Mouse (Mus musculus) liver, embryonic 15.5 days (tissue): ENCODE measurements around the gene Syt13. TPM values are rescaled to one million over a fixed set of nuclear protein-coding genes. Genes with fewer than 3 reads are reported as not detected.

Experiments
- ATAC-seq: fragments of 200-750 bp; cut with Nextera tagmentation; 2 replicates; pipeline ENCODE4 v1.8.0; 2017; ENCODE audit warnings: moderate number of reproducible peaks, mild to moderate bottlenecking, moderate library complexity; ENCODE audit not compliant: insufficient read depth
- H3K27ac ChIP-seq: fragments of 300-500 bp; sonication (generic); replicated peaks from 2 replicates; pipeline ENCODE4 v1.5.1; 2015; ENCODE audit warnings: mild to moderate bottlenecking, inconsistent platforms
- H3K27me3 ChIP-seq: fragments of 300-500 bp; sonication (generic); 2 replicates; pipeline ENCODE4 v1.6.1; 2015; ENCODE audit warnings: mild to moderate bottlenecking, inconsistent platforms
- H3K36me3 ChIP-seq: fragments of 300-500 bp; sonication (generic); replicated peaks from 2 replicates; pipeline ENCODE4 v1.6.1; 2015; ENCODE audit warnings: moderate library complexity, mild to moderate bottlenecking, inconsistent platforms
- H3K4me1 ChIP-seq: fragments of 300-500 bp; sonication (generic); replicated peaks from 2 replicates; pipeline ENCODE4 v1.6.1; 2015; ENCODE audit warnings: inconsistent platforms
- H3K4me2 ChIP-seq: fragments of 300-500 bp; sonication (generic); 2 replicates; pipeline ENCODE4 v1.6.1; 2015; ENCODE audit warnings: moderate library complexity, mild to moderate bottlenecking, inconsistent platforms
- H3K4me3 ChIP-seq: fragments of 300-500 bp; sonication (generic); replicated peaks from 2 replicates; pipeline ENCODE4 v1.5.1; 2015; ENCODE audit warnings: mild to moderate bottlenecking, inconsistent platforms
- H3K9ac ChIP-seq: fragments of 300-500 bp; sonication (generic); 2 replicates; pipeline ENCODE4 v1.6.1; 2015; ENCODE audit warnings: moderate library complexity, mild to moderate bottlenecking, inconsistent platforms
- H3K9me3 ChIP-seq: fragments of 300-500 bp; sonication (generic); replicated peaks from 2 replicates; pipeline ENCODE4 v1.6.1; 2016; ENCODE audit warnings: inconsistent platforms
- WGBS: fragments of 180-500 bp; shearing (Covaris S2); methylation state at CpG from one replicate; pipeline ENCODE4 v1.1.7; 2015; ENCODE audit warnings: mixed read lengths; ENCODE audit not compliant: insufficient replicate concordance; 5-methylcytosine and 5-hydroxymethylcytosine counted together
- polyA plus RNA-seq: library from polyadenylated mRNA; unstranded; fragments of >200 nt; fragmentation: Nextera tagmentation; extraction: Ambion mirVana; gene quantifications from 2 replicates; pipeline ENCODE4 v1.2.1, GENCODE M21; 2015

Gene Syt13
- polyA plus RNA-seq, 1 experiment from 2014 or later, result 0.14 TPM

DNA sequence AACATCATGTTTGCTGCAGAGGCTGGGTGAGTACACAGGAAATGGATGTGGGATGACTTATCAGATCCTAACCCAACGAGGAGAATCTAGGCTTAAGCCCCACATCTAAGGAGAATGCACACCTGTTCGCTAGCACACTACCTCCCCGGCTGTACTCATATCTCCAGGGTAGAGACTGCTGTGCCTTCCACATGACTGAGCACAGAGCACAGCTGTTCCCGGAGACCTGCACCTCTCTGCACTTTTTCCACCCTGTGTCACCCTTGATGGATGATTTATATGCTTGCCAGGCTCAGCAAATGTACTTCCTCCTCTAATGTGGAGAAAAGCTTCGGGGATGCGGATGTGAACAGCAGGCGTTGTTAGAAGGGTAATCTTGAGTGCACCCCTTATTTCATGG, 16.2 kb downstream of the Syt13 start:
- no peak for ATAC-seq
- Histone ChIP-seq H3K4me2 (no peak overlapping the region), H3K27me3 (no peaks in the 10 kb centered on the region), H3K9ac (no peak overlapping the region), H3K9me3 (no peaks in the 10 kb centered on the region), H3K4me1 (no peaks in the 10 kb centered on the region), H3K27ac (no peak overlapping the region), H3K4me3 (no peak overlapping the region), H3K36me3 (no peaks in the 10 kb centered on the region)
- 32% methylated on average over 7 of the region's 7 CpGs for WGBS

DNA sequence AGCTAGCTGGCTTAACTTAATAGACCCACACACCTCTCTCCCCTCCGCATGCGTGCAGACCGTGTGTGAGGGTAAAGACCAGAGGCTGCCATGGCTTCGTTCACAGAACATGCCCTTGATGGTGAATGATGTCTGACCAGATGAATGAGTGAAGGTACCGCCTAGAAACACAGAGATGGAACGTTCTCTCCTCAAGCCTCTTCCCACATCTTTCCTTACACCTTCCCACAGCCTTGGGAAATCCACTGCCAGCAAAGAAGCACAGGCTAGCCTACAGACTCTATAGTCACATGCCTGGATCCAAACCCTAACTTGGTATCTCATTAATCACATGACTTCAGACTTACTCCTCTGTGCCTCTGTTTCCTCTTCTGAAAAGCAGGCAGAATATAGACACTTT, 18.5 kb downstream of the Syt13 start:
- Histone ChIP-seq H3K4me3 (no peak overlapping the region), H3K4me2 (no peak overlapping the region), H3K27ac (no peak overlapping the region), H3K27me3 (no peaks in the 10 kb centered on the region), H3K9me3 (no peaks in the 10 kb centered on the region), H3K36me3 (no peaks in the 10 kb centered on the region), H3K4me1 (no peaks in the 10 kb centered on the region), H3K9ac (no peak overlapping the region)
- ATAC-seq, result no peak
- WGBS, result 65% methylated on average over 6 of the region's 6 CpGs

DNA sequence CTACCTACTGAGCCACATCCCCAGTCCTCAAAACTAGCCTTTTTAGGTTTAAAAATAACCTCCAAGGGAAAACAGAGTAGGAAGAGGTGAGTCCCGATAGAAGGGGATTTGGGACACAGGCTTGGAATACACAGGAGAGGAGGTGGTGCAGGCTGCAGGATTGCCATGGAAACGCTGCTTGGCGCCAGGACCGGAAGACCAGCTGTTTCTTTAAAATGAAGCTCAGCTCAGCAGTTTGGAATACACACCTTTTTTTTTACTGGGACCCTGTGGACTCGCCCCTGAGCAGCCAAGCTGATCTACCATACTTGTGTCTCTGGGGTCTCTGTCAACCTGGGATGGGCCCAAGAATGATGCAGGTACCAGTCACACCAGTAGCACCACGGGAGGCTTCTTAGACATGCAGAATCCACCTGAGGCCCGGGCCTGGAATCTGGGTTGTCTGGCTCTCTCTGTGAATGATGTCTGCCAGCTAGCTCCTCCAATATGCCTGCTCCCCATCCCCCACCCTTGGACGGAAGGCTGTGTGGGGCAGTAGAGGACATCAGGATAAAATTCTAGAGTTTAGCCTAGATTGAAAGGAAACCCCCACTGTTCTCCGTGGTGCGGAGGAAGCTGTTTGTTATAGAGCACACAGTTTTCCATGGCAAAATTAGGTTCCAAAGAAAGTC, 19.5 kb downstream of the Syt13 start:
- ATAC-seq, result no peak
- no peaks in the 10 kb centered on the region for H3K27me3 ChIP-seq
- H3K9ac ChIP-seq, result no peak overlapping the region
- 39% methylated on average over 10 of the region's 10 CpGs for WGBS
- H3K4me3 ChIP-seq, result no peak overlapping the region
- H3K36me3 ChIP-seq, result no peaks in the 10 kb centered on the region
- H3K27ac ChIP-seq, result no peak overlapping the region
- H3K4me1 ChIP-seq, result no peaks in the 10 kb centered on the region
- no peak overlapping the region for H3K4me2 ChIP-seq
- no peaks in the 10 kb centered on the region for H3K9me3 ChIP-seq

DNA sequence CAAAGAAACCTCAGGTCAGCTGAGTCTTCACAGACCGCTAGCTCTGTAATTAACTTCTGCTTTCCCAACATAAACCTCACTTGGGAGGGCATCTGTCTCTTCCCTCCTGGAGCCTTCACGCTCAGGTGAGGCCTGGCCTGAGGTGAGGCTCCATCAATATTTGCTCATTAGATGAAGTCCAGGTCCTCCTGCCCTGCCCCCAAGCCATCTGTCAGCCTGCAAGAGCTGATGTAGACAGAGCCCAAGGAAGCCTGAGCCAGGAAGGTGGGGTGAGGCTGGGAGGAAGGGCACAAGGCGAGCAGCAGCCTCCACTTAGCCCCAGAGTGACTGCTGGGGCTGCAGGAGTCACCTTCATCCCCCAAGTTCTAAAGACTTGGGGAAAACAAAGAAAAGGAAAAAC, 20.6 kb downstream of the Syt13 start:
- 47% methylated on average over 3 of the region's 3 CpGs for WGBS
- no peak overlapping the region for H3K4me3 ChIP-seq
- no peaks in the 10 kb centered on the region for H3K4me1 ChIP-seq

DNA sequence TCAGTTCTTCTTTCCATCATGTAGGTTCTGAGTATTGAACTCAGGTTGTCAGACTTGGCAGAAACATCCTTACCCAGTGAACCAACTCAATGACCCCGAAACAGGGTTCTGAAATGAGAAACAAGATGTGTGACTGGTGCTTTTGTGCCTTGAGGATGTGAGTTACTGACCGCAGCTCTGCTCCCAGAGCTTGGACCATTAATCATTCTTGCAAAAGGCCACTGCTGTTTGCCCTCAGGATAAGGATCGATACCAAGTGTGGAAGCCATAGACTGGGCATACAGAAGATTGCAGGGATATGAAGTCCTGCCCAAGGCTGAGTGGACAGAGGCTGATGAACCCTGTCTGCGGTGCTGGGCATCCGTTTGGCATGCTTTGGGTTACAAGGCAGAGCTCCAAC, 23.2 kb downstream of the Syt13 start:
- no peak overlapping the region for H3K9ac ChIP-seq
- no peak for ATAC-seq
- WGBS, result 61% methylated on average over 5 of the region's 5 CpGs

More for the DNA sequence above, 20.6 kb downstream of the Syt13 start:
- no peaks in the 10 kb centered on the region for H3K27me3 ChIP-seq
- H3K36me3 ChIP-seq, result no peaks in the 10 kb centered on the region
- H3K4me2 ChIP-seq, result no peak overlapping the region
- no peak overlapping the region for H3K27ac ChIP-seq
- no peak overlapping the region for H3K9ac ChIP-seq
- no peaks in the 10 kb centered on the region for H3K9me3 ChIP-seq
- no peak for ATAC-seq

DNA sequence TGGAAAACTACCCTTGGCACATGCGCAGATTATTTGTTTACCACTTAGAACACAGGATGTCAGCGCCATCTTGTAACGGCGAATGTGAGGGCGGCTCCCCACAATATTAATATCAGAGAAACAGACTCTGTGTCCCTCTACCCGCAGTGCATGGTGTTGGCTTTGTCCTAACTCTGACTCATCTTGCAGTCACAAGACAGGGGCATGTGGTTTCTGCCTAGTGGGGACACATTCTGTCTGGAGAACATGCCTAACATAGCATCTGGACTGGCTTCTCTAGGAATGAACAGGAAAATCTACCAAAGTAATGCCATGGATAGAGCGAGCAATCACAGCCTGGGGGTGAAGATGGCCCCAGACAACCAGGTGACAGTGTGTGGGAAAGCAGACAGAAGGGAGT, 23.9 kb downstream of the Syt13 start:
- no peak for ATAC-seq
- WGBS, result 76% methylated on average over 7 of the region's 7 CpGs
- H3K4me2 ChIP-seq, result no peak overlapping the region
- no peaks in the 10 kb centered on the region for H3K27me3 ChIP-seq
- H3K9ac ChIP-seq, result no peak overlapping the region
- H3K27ac ChIP-seq, result no peak overlapping the region
- H3K4me1 ChIP-seq, result no peaks in the 10 kb centered on the region
- H3K4me3 ChIP-seq, result no peak overlapping the region
- no peaks in the 10 kb centered on the region for H3K36me3 ChIP-seq
- H3K9me3 ChIP-seq, result no peaks in the 10 kb centered on the region

More for the DNA sequence above, 23.2 kb downstream of the Syt13 start:
- Histone ChIP-seq H3K27me3 (no peaks in the 10 kb centered on the region), H3K4me2 (no peak overlapping the region), H3K27ac (no peak overlapping the region), H3K4me1 (no peaks in the 10 kb centered on the region), H3K9me3 (no peaks in the 10 kb centered on the region), H3K36me3 (no peaks in the 10 kb centered on the region), H3K4me3 (no peak overlapping the region)

DNA sequence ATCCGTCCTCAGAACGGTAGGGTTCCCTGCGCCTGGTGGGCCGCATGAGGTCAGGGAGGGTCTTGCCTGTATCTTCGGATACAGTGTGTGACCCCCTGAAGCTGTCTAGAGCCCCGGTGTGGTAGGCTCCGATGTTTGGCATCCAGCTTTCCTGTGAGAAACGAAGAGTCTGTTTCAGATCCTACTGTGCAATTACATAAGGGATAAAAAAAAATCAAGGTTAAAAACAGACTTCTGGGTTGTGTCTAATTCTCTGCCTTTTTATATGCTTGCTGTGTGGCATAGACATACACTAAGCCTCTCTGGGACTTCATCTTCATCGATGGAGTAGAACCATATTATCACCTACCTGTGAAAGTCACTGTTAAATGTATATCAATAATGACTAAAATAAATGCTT, 26.1 kb downstream of the Syt13 start:
- no peak overlapping the region for H3K9ac ChIP-seq
- no peak overlapping the region for H3K4me3 ChIP-seq
- no peaks in the 10 kb centered on the region for H3K27me3 ChIP-seq
- no peak for ATAC-seq
- H3K4me1 ChIP-seq, result no peaks in the 10 kb centered on the region
- H3K4me2 ChIP-seq, result no peak overlapping the region
- no peak overlapping the region for H3K27ac ChIP-seq
- H3K9me3 ChIP-seq, result no peaks in the 10 kb centered on the region
- no peaks in the 10 kb centered on the region for H3K36me3 ChIP-seq
- WGBS, result 68% methylated on average over 9 of the region's 9 CpGs

DNA sequence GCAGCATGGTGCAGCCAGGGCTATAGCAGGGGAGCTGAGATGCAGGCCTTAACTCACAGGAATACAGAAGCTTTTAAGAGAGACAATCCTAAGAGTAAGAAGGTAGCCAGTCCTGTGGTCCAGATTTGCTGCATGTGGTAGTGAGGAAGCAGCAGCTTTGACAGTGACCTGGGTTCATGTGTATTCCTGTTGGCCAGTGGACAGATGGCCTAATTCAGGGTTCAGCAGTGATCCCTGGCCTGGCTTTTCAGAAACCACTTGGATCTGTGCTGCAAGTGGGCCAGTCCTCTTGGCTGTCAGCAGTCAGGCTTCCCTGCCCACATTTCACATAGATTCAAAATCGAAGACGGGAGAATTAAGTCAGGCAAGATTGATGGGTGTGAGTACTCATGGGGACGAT, 26.6 kb downstream of the Syt13 start:
- no peak for ATAC-seq
- H3K4me1 ChIP-seq, result no peaks in the 10 kb centered on the region
- no peaks in the 10 kb centered on the region for H3K36me3 ChIP-seq
- H3K27ac ChIP-seq, result no peak overlapping the region
- no peaks in the 10 kb centered on the region for H3K27me3 ChIP-seq
- 56% methylated on average over 3 of the region's 3 CpGs for WGBS
- no peak overlapping the region for H3K4me3 ChIP-seq
- H3K4me2 ChIP-seq, result no peak overlapping the region
- no peaks in the 10 kb centered on the region for H3K9me3 ChIP-seq
- H3K9ac ChIP-seq, result no peak overlapping the region

DNA sequence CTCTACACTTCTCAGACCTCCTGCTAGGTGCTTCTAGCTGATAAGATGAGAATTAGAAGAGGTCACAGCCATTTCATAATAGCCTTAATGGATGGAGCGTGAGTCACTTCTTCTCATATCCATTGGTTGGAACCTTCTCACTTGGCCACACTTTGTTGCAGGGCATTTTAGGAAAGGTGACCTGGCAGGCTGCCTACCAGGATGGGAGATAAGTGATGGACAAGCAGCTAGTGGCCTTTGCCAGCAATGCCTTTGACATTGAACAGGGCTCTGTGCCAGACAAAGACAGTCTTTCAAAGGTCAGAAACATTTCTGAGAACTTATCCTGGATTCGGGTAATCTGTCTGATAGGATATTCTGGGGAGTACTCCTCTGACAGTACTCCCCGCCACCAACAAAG, 28.5 kb downstream of the Syt13 start:
- no peaks in the 10 kb centered on the region for H3K9me3 ChIP-seq
- no peak overlapping the region for H3K27ac ChIP-seq
- WGBS, result 64% methylated on average over 3 of the region's 3 CpGs
- peaks cover 15% of the 10 kb centered on the region for H3K27me3 ChIP-seq
- H3K9ac ChIP-seq, result no peak overlapping the region
- H3K36me3 ChIP-seq, result no peaks in the 10 kb centered on the region
- H3K4me1 ChIP-seq, result no peaks in the 10 kb centered on the region
- no peak for ATAC-seq
- no peak overlapping the region for H3K4me3 ChIP-seq
- H3K4me2 ChIP-seq, result no peak overlapping the region

DNA sequence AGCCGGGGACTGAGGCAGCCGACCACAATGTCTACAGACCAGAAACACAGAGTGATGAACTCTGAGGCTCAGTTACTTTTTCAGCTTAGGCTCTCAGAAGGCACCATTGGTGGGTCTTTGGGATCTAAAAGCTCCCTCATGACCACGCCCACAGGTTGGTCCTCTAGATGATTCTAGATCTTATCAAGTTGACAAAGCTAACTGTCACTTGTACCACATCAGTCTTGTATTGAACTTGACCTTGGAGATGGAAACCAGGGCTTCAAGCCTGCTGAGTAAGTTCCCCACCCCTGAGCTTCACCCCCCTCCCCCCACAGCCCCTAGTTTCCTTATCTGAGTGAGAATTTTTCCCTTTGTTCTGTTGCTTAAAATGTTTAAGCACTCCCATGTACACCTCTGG, 29.5 kb downstream of the Syt13 start:
- H3K36me3 ChIP-seq, result no peaks in the 10 kb centered on the region
- 59% methylated on average over 3 of the region's 3 CpGs for WGBS

DNA sequence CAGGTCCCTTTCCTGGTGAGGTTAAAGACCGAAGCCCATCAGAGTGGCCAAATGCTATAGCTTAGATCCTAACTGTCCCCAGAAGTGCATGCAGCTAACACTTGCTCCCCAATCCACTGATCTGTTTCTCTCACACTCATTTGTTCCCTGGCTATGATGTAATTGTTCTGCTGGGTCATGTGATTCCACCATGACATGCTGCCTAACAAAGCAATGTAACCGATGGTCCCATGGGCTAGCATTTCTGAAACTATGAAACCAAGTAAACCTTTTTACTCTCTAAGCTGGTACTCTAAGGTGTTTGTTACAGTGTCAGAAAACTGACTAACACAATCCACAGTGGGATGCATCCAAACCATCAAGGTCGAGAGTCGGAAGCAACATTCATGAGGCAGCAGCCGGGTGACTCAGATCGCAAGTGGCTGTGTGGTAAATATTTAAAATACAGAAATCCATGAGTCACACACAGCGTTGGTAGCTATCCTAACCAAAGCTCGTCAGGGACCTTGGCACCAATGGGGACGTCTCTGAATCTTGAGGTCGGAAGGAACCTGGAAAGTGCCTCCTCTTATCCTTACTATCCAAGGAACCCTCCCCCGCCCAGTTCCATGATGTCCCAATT, 30.3 kb downstream of the Syt13 start:
- H3K4me3 ChIP-seq, result no peak overlapping the region
- 70% methylated on average over 11 of the region's 11 CpGs for WGBS
- no peak overlapping the region for H3K9ac ChIP-seq
- no peak overlapping the region for H3K4me2 ChIP-seq
- peaks cover 16% of the 10 kb centered on the region for H3K27me3 ChIP-seq
- H3K9me3 ChIP-seq, result no peaks in the 10 kb centered on the region
- H3K27ac ChIP-seq, result no peak overlapping the region
- ATAC-seq, result no peak
- H3K4me1 ChIP-seq, result no peaks in the 10 kb centered on the region
- H3K36me3 ChIP-seq, result no peaks in the 10 kb centered on the region

More for the DNA sequence above, 29.5 kb downstream of the Syt13 start:
- no peak overlapping the region for H3K27ac ChIP-seq
- H3K9me3 ChIP-seq, result no peaks in the 10 kb centered on the region
- H3K9ac ChIP-seq, result no peak overlapping the region
- ATAC-seq, result no peak
- H3K4me3 ChIP-seq, result no peak overlapping the region
- no peaks in the 10 kb centered on the region for H3K4me1 ChIP-seq
- H3K4me2 ChIP-seq, result no peak overlapping the region
- H3K27me3 ChIP-seq, result peaks cover 16% of the 10 kb centered on the region
